ENCODE assay signal across 21 mouse cellular contexts in genomic region chr5:140614837-140615236, GRCm38 (mm10). TPM values are rescaled to one million over a fixed set of nuclear protein-coding genes. Genes with fewer than 3 reads are reported as not detected.
DNase-seq lines count a peak whose midpoint lies in the region; ATAC-seq and TF ChIP-seq lines count a peak whose summit lies in the region.
"Had no signal": no experiment of that assay in that cellular context is flagged by ENCODE, and none has a peak within 500 bp of the region (broad histone marks: within the 10 kb centered on the region; RNA-seq: fewer than 3 reads in every experiment).

No protein-coding gene starts in this region.

- no peak for TF ChIP-seq CTCF in liver, embryonic 14.5 days (IDR thresholded peaks at IDR 0.05; ENCODE audit: low read depth)
- no peak for TF ChIP-seq CTCF in left cerebral cortex, adult 2 months (IDR thresholded peaks at IDR 0.05)
- TF ChIP-seq CTCF in layer of hippocampus, adult 2 months (conservative IDR thresholded peaks at IDR 0.05) = no peak

- peaks cover 35% of the 10 kb centered on the region for H3K4me1 ChIP-seq in midbrain, embryonic 11.5 days (ENCODE audit: control insufficient read depth, insufficient read depth, low read length)
- peaks cover 25% of the 10 kb centered on the region for H3K4me1 ChIP-seq in midbrain, embryonic 14.5 days (ENCODE audit: control insufficient read depth, insufficient read depth, low read length)
- H3K4me1 ChIP-seq in liver, embryonic 14.5 days (replicated peaks; ENCODE audit: control insufficient read depth in 2 of 2, insufficient read depth in 2 of 2, low read length in 1 of 2) = peaks cover 33 to 43% of the 10 kb centered on the region in 2 experiments
- peaks cover 23% of the 10 kb centered on the region for H3K4me1 ChIP-seq in midbrain, embryonic 16.5 days (ENCODE audit: control insufficient read depth, insufficient read depth, low read length)

- H3K9ac ChIP-seq in midbrain, embryonic 11.5 days (ENCODE audit: low read length) = no peak overlapping the region
- no peak overlapping the region for H3K9ac ChIP-seq in midbrain, embryonic 14.5 days (replicated peaks; ENCODE audit: low read length)
- peak overlapping the region; percentile 48 for H3K9ac ChIP-seq in liver, embryonic 14.5 days (replicated peaks)
- no peak overlapping the region for H3K9ac ChIP-seq in midbrain, embryonic 16.5 days (ENCODE audit: low read depth, low read length)
- H3K9ac ChIP-seq: embryonic facial prominence, embryonic 15.5 days; lung, embryonic 15.5 days had no signal

- no peak overlapping the region for H3K4me2 ChIP-seq in midbrain, embryonic 11.5 days
- no peak overlapping the region for H3K4me2 ChIP-seq in midbrain, embryonic 14.5 days (ENCODE audit: low read length)
- peak overlapping the region; percentile 57 for H3K4me2 ChIP-seq in liver, embryonic 14.5 days (ENCODE audit: low read depth)
- no peak overlapping the region for H3K4me2 ChIP-seq in midbrain, embryonic 16.5 days (ENCODE audit: low read length)
- H3K4me2 ChIP-seq: embryonic facial prominence, embryonic 15.5 days; lung, embryonic 15.5 days had no signal

- WGBS in midbrain, embryonic 11.5 days = 94% methylated on average over 4 of the region's 4 CpGs
- 89% methylated on average over 4 of the region's 4 CpGs for WGBS in midbrain, embryonic 14.5 days
- 11% methylated on average over 4 of the region's 4 CpGs for WGBS in liver, embryonic 14.5 days (ENCODE audit: insufficient replicate concordance)
- WGBS in midbrain, embryonic 16.5 days = 95% methylated on average over 4 of the region's 4 CpGs

- no peak overlapping the region for H3K4me3 ChIP-seq in midbrain, embryonic 11.5 days (ENCODE audit: low read depth, low read length)
- no peak overlapping the region for H3K4me3 ChIP-seq in midbrain, embryonic 14.5 days (replicated peaks; ENCODE audit: low read depth, low read length)
- no peak overlapping the region; a peak in 1 of 4 replicates for H3K4me3 ChIP-seq in liver, embryonic 14.5 days (ENCODE audit: insufficient read depth in 1 of 2, low read depth in 2 of 2, low read length in 2 of 2)
- H3K4me3 ChIP-seq in midbrain, embryonic 16.5 days (ENCODE audit: low read depth, low read length) = no peak overlapping the region
- H3K4me3 ChIP-seq in left cerebral cortex, adult 2 months = no peak overlapping the region
- no peak overlapping the region for H3K4me3 ChIP-seq in layer of hippocampus, adult 2 months
- H3K4me3 ChIP-seq: embryonic facial prominence, embryonic 15.5 days; heart, adult 2 months; limb, embryonic 10.5 days; lung, embryonic 15.5 days had no signal

- H3K27me3 ChIP-seq in midbrain, embryonic 11.5 days (ENCODE audit: control insufficient read depth, insufficient read depth, low read length) = no peaks in the 10 kb centered on the region
- no peaks in the 10 kb centered on the region for H3K27me3 ChIP-seq in midbrain, embryonic 14.5 days (ENCODE audit: control insufficient read depth, insufficient read depth, low read length)
- no peaks in the 10 kb centered on the region for H3K27me3 ChIP-seq in liver, embryonic 14.5 days (ENCODE audit: control insufficient read depth, insufficient read depth, low read length)
- no peaks in the 10 kb centered on the region for H3K27me3 ChIP-seq in midbrain, embryonic 16.5 days (ENCODE audit: control insufficient read depth, insufficient read depth, low read depth, low read length)
- H3K27me3 ChIP-seq: embryonic facial prominence, embryonic 15.5 days; lung, embryonic 15.5 days had no signal

- H3K36me3 ChIP-seq in midbrain, embryonic 11.5 days (ENCODE audit: control insufficient read depth, insufficient read depth, low read length) = peaks cover 20% of the 10 kb centered on the region
- H3K36me3 ChIP-seq in midbrain, embryonic 14.5 days (ENCODE audit: control insufficient read depth, insufficient read depth, low read length) = peaks cover 21% of the 10 kb centered on the region
- peaks cover 23% of the 10 kb centered on the region for H3K36me3 ChIP-seq in liver, embryonic 14.5 days (replicated peaks; ENCODE audit: control insufficient read depth, insufficient read depth, low read depth)
- H3K36me3 ChIP-seq in midbrain, embryonic 16.5 days (ENCODE audit: control insufficient read depth, insufficient read depth, low read length) = no peaks in the 10 kb centered on the region

- peak; percentile 60 for TF ChIP-seq EP300 in liver, embryonic 14.5 days (IDR thresholded peaks at IDR 0.05; ENCODE audit: low read depth)

- peak overlapping the region; percentile 0; the same call in 1 of the 2 replicates for H3K27ac ChIP-seq in midbrain, embryonic 11.5 days (ENCODE audit: low read depth, low read length)
- H3K27ac ChIP-seq in midbrain, embryonic 14.5 days (replicated peaks; ENCODE audit: low read depth, low read length) = no peak overlapping the region
- peak overlapping the region; percentile 64 for H3K27ac ChIP-seq in liver, embryonic 14.5 days
- H3K27ac ChIP-seq in midbrain, embryonic 16.5 days (ENCODE audit: low read length) = 0 out of 2 replicates have a peak overlapping the region, but pooled peaks have one; percentile 10
- no peak overlapping the region for H3K27ac ChIP-seq in left cerebral cortex, adult 2 months
- no peak overlapping the region for H3K27ac ChIP-seq in layer of hippocampus, adult 2 months
- H3K27ac ChIP-seq: embryonic facial prominence, embryonic 15.5 days; heart, adult 2 months; limb, embryonic 10.5 days; lung, embryonic 15.5 days had no signal

- no peak for DNase-seq in midbrain, embryonic 11.5 days (ENCODE audit: low spot score, missing footprints)
- no peak for DNase-seq in midbrain, embryonic 14.5 days
- peak; percentile 55 to 68 (median 64) for DNase-seq in liver, embryonic 14.5 days (ENCODE audit: low read depth in 3 of 3, low spot score in 3 of 3)
- no peak for DNase-seq in left cerebral cortex, adult 2 months (ENCODE audit: extremely low spot score in 1 of 2, low spot score in 2 of 2)
- DNase-seq in layer of hippocampus, adult 2 months (ENCODE audit: low spot score in 2 of 2) = no peak
- DNase-seq: cerebellum, adult 11-12 months; heart, adult 2 months; heart, postnatal 10 days; kidney, postnatal 25 days; layer of hippocampus, postnatal 36 days had no signal

- intact Hi-C loops in left cerebral cortex, adult 2 months (cut with DNase I) = no loop called here

- no peak for ATAC-seq in midbrain, embryonic 11.5 days (ENCODE audit: low FRiP score)
- no peak for ATAC-seq in midbrain, embryonic 14.5 days (ENCODE audit: low FRiP score, low TSS enrichment)
- peak; percentile 17; the same call in 1 of the 2 replicates for ATAC-seq in erythroid progenitor cell, adult 5-6 weeks (replicated peaks; ENCODE audit: low FRiP score, poor library complexity, severe bottlenecking)
- ATAC-seq in liver, embryonic 14.5 days (ENCODE audit: insufficient read depth) = peak; percentile 80
- no peak for ATAC-seq in midbrain, embryonic 16.5 days
- ATAC-seq: activated CD4-positive, CD25-positive, alpha-beta regulatory T cell, adult 4 months; CD4-positive, CD25-positive, alpha-beta regulatory T cell, adult 4 months; intestine, embryonic 16.5 days had no signal

- no peaks in the 10 kb centered on the region for H3K9me3 ChIP-seq in midbrain, embryonic 11.5 days (ENCODE audit: control insufficient read depth, low read length)
- no peaks in the 10 kb centered on the region for H3K9me3 ChIP-seq in midbrain, embryonic 14.5 days (ENCODE audit: control insufficient read depth, low read length)
- no peaks in the 10 kb centered on the region for H3K9me3 ChIP-seq in liver, embryonic 14.5 days (ENCODE audit: control insufficient read depth, low read length)
- no peaks in the 10 kb centered on the region for H3K9me3 ChIP-seq in midbrain, embryonic 16.5 days (replicated peaks; ENCODE audit: control insufficient read depth, low read length, poor library complexity, severe bottlenecking)
- H3K9me3 ChIP-seq: embryonic facial prominence, embryonic 15.5 days; limb, embryonic 10.5 days; lung, embryonic 15.5 days had no signal

RNA-seq across cellular contexts. Expression of gene Lfng, which starts 7.7 kb away (rescaled TPM):
- 38.3 and 40.5 TPM in 2 replicates for polyA plus RNA-seq in midbrain, embryonic 11.5 days (2014; fragmentation: Nextera tagmentation; extraction: Ambion mirVana)
- polyA plus RNA-seq in midbrain, embryonic 14.5 days (2014; fragmentation: Nextera tagmentation; extraction: Ambion mirVana) = 20.5 and 25.2 TPM in 2 replicates
- total RNA-seq in erythroid progenitor cell, adult 5-6 weeks (2015; ENCODE audit: low replicate concordance) = 19.7 and 20.5 TPM in 2 replicates
- 1.9 and 11.4 TPM in 2 replicates for total RNA-seq in erythroid progenitor cell, adult 5-6 weeks (2017; ENCODE audit: low replicate concordance)
- polyA plus RNA-seq in liver, embryonic 14.5 days (2012; rRNA removed) = 12.1 and 15.8 TPM in 2 replicates
- polyA plus RNA-seq in liver, embryonic 14.5 days (2014; fragmentation: Nextera tagmentation; extraction: Ambion mirVana) = 9.9 and 11.4 TPM in 2 replicates
- 18.4 and 23.1 TPM in 2 replicates for polyA plus RNA-seq in midbrain, embryonic 16.5 days (2015; fragmentation: Nextera tagmentation; extraction: Ambion mirVana)
- 10 to 100 TPM; 25.9 to 26.2 TPM for total RNA-seq in left cerebral cortex, adult 2 months (2021)
- total RNA-seq in layer of hippocampus, adult 2 months (2021) = 10 to 100 TPM; 23.9 to 24.8 TPM

RNA-seq across cellular contexts. Expression of gene Ttyh3, which starts 34.0 kb away (rescaled TPM):
- polyA plus RNA-seq in midbrain, embryonic 11.5 days (2014; fragmentation: Nextera tagmentation; extraction: Ambion mirVana) = 42.9 and 46.4 TPM in 2 replicates
- 72.1 and 86.7 TPM in 2 replicates for polyA plus RNA-seq in midbrain, embryonic 14.5 days (2014; fragmentation: Nextera tagmentation; extraction: Ambion mirVana)
- total RNA-seq in erythroid progenitor cell, adult 5-6 weeks (2015; ENCODE audit: low replicate concordance) = 21.8 and 26.7 TPM in 2 replicates
- 21.2 and 23.2 TPM in 2 replicates for total RNA-seq in erythroid progenitor cell, adult 5-6 weeks (2017; ENCODE audit: low replicate concordance)
- 8.3 and 10.1 TPM in 2 replicates for polyA plus RNA-seq in liver, embryonic 14.5 days (2012; rRNA removed)
- 5.4 and 7.2 TPM in 2 replicates for polyA plus RNA-seq in liver, embryonic 14.5 days (2014; fragmentation: Nextera tagmentation; extraction: Ambion mirVana)
- polyA plus RNA-seq in midbrain, embryonic 16.5 days (2015; fragmentation: Nextera tagmentation; extraction: Ambion mirVana) = 56.0 and 61.5 TPM in 2 replicates
- 100 to 1,000 TPM; 244 to 247 TPM for total RNA-seq in left cerebral cortex, adult 2 months (2021)
- total RNA-seq in layer of hippocampus, adult 2 months (2021) = 100 to 1,000 TPM; 187 to 201 TPM

RNA-seq across cellular contexts. Expression of gene Grifin, which starts 50.0 kb away (rescaled TPM):
- 0.39 TPM in 1 of 2 replicates, not detected in the other for polyA plus RNA-seq in midbrain, embryonic 11.5 days (2014; fragmentation: Nextera tagmentation; extraction: Ambion mirVana)
- polyA plus RNA-seq in midbrain, embryonic 14.5 days (2014; fragmentation: Nextera tagmentation; extraction: Ambion mirVana) = not detected in 2 replicates
- not detected in 2 replicates for total RNA-seq in erythroid progenitor cell, adult 5-6 weeks (2015; ENCODE audit: low replicate concordance)
- total RNA-seq in erythroid progenitor cell, adult 5-6 weeks (2017; ENCODE audit: low replicate concordance) = not detected in 2 replicates
- 2.5 and 2.7 TPM in 2 replicates for polyA plus RNA-seq in liver, embryonic 14.5 days (2012; rRNA removed)
- polyA plus RNA-seq in liver, embryonic 14.5 days (2014; fragmentation: Nextera tagmentation; extraction: Ambion mirVana) = 2.3 and 4.0 TPM in 2 replicates
- polyA plus RNA-seq in midbrain, embryonic 16.5 days (2015; fragmentation: Nextera tagmentation; extraction: Ambion mirVana) = 0.43 TPM in 1 of 2 replicates, not detected in the other
- total RNA-seq in left cerebral cortex, adult 2 months (2021) = not detected
- not detected for total RNA-seq in layer of hippocampus, adult 2 months (2021)
- total RNA-seq: adrenal gland, postnatal 4 days; common myeloid progenitor, adult 5-6 weeks; heart, adult 2 months; heart, postnatal 10 days had no signal
- polyA plus RNA-seq: embryonic facial prominence, embryonic 15.5 days; heart, adult 2 months; limb, embryonic 10.5 days; lung, embryonic 15.5 days; neural tube, embryonic 14.5 days had no signal

Comparison
In these comparisons a context has a peak if more than half of its experiments do, and no peak if none do; other contexts are left out.
1. H3K27ac ChIP-seq: peak in midbrain, embryonic 11.5 days (single experiment), liver, embryonic 14.5 days (single experiment) and midbrain, embryonic 16.5 days (single experiment); none in midbrain, embryonic 14.5 days (single experiment), left cerebral cortex, adult 2 months (single experiment) and layer of hippocampus, adult 2 months (single experiment).
2. ATAC-seq: peak in erythroid progenitor cell, adult 5-6 weeks (single experiment) and liver, embryonic 14.5 days (single experiment); none in midbrain, embryonic 11.5 days (single experiment), midbrain, embryonic 14.5 days (single experiment) and midbrain, embryonic 16.5 days (single experiment).
3. DNase-seq: peak in liver, embryonic 14.5 days (3 of 3); none in midbrain, embryonic 11.5 days (single experiment), midbrain, embryonic 14.5 days (single experiment), left cerebral cortex, adult 2 months (0 of 2) and layer of hippocampus, adult 2 months (0 of 2).